Mouse (Mus musculus): ENCODE data around the gene Prss35. TPM values are rescaled to one million over a fixed set of nuclear protein-coding genes. Genes with fewer than 3 reads are reported as not detected.

The Prss35 gene
- total RNA-seq, 1 experiment = 9.4 TPM

DNA sequence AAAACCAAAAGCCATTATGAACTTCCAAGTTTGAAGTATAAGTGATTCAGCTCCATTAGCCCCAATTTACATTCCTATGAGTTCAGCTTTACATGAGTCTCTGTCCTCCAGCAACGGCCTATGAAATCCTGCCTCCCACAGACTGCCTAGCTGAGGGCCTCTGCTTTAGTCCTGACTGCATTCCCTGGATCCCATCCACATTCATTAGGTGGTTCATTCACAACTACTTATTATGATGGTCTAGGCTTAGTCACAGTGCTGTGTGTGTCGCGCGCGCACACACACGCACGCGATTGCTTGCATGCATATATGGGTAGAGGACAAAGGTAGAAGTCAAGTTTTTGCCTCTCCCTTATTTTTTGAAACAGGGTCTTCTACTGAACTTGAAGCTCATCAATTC is 4.6 kb upstream of the Prss35 start:
- in situ Hi-C loops (cut with MboI; ENCODE audit: low sequenced_read_pairs in 2 of 2, unreplicated experiment in 2 of 2) = no loop called here
- Histone ChIP-seq H3K36me3 (ENCODE audit: control insufficient read depth, insufficient read depth, low read length, poor library complexity, severe bottlenecking) (no peaks in the 10 kb centered on the region), H3K4me1 (ENCODE audit: control insufficient read depth in 2 of 2, insufficient read depth in 2 of 2, low read length in 2 of 2, poor library complexity in 1 of 2) (peaks cover 14 to 18% of the 10 kb centered on the region in 2 experiments), H3K4me3 (ENCODE audit: insufficient read depth in 1 of 2, low read depth in 1 of 2, low read length in 2 of 2, poor library complexity in 1 of 2, severe bottlenecking in 1 of 2) (no peak overlapping the region), H3K9me3 (ENCODE audit: control insufficient read depth, insufficient read depth, low read depth, low read length) (no peaks in the 10 kb centered on the region), H3K9ac (ENCODE audit: insufficient read depth, low read depth, low read length, poor library complexity, severe bottlenecking) (no peak overlapping the region), H3K27ac (ENCODE audit: insufficient read depth, low read depth, low read length, poor library complexity, severe bottlenecking) (no peak overlapping the region)
- TF ChIP-seq ZNF384 (IDR thresholded peaks at IDR 0.05; ENCODE audit: low read depth, low read length) = no peak
- no peak for TF ChIP-seq HCFC1 (IDR thresholded peaks at IDR 0.05; ENCODE audit: borderline replicate concordance, insufficient read depth, low read length)
- DNase-seq (ENCODE audit: low read depth, low spot score) = no peak

GRCm38 (mm10) chr9:86739971-86740370 is 3.5 kb upstream of the Prss35 start:
- TF ChIP-seq MAFK (IDR thresholded peaks at IDR 0.05; ENCODE audit: insufficient read depth, low read depth, low read length) = no peak
- TF ChIP-seq ZNF384 (IDR thresholded peaks at IDR 0.05; ENCODE audit: low read depth, low read length) = no peak
- no peak for TF ChIP-seq HCFC1 (IDR thresholded peaks at IDR 0.05; ENCODE audit: borderline replicate concordance, insufficient read depth, low read length)
- no peak for TF ChIP-seq CHD2 (IDR thresholded peaks at IDR 0.05; ENCODE audit: low read depth, low read length)
- TF ChIP-seq ZC3H11A (IDR thresholded peaks at IDR 0.05; ENCODE audit: borderline replicate concordance, low read depth, low read length) = no peak
- no peak overlapping the region; the same call in 1 of the 2 replicates for H3K27ac ChIP-seq (ENCODE audit: insufficient read depth, low read depth, low read length, poor library complexity, severe bottlenecking)
- H3K4me3 ChIP-seq (ENCODE audit: insufficient read depth in 1 of 2, low read depth in 1 of 2, low read length in 2 of 2, poor library complexity in 1 of 2, severe bottlenecking in 1 of 2) = no peak overlapping the region
- in situ Hi-C loops (cut with MboI; ENCODE audit: low sequenced_read_pairs in 2 of 2, unreplicated experiment in 2 of 2) = loop anchor here in 1 of 2 experiments (10.0 kb wide), 2 partner anchors 85 to 145 kb away; no protein-coding TSS in a partner anchor
- no peaks in the 10 kb centered on the region for H3K9me3 ChIP-seq (ENCODE audit: control insufficient read depth, insufficient read depth, low read depth, low read length)
- no peaks in the 10 kb centered on the region for H3K36me3 ChIP-seq (ENCODE audit: control insufficient read depth, insufficient read depth, low read length, poor library complexity, severe bottlenecking)
- H3K4me1 ChIP-seq (ENCODE audit: control insufficient read depth in 2 of 2, insufficient read depth in 2 of 2, low read length in 2 of 2, poor library complexity in 1 of 2) = peaks cover 14 to 18% of the 10 kb centered on the region in 2 experiments
- DNase-seq (ENCODE audit: low read depth, low spot score) = peak; percentile 71
- no peak overlapping the region for H3K9ac ChIP-seq (ENCODE audit: insufficient read depth, low read depth, low read length, poor library complexity, severe bottlenecking)

DNA sequence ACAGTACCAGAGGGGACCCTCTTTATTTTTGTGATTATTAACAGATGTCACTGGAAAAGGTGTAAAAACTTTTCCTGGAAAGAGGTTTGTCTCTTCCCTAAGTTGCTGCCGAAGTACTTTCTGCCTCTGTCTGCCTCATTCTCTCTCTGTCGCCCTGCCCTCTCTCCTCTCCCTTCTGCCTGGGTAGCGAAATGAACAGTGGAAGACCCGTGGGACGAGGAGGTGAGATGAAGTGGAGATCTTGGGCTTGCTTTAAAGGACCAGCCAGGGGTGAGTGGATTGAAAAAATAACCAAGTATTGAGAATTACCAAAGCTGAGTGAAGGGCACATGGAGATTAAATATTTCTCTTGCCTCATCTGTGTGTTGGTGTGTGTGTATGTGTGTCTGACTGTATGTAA is 592 bp downstream of the Prss35 start:
- peak overlapping the region in 1 of 2 experiments; percentile 50; a peak in 1 of 4 replicates for H3K4me3 ChIP-seq (ENCODE audit: insufficient read depth in 1 of 2, low read depth in 1 of 2, low read length in 2 of 2, poor library complexity in 1 of 2, severe bottlenecking in 1 of 2)
- TF ChIP-seq ZC3H11A (IDR thresholded peaks at IDR 0.05; ENCODE audit: borderline replicate concordance, low read depth, low read length) (no peak), ZNF384 (IDR thresholded peaks at IDR 0.05; ENCODE audit: low read depth, low read length) (no peak), HCFC1 (IDR thresholded peaks at IDR 0.05; ENCODE audit: borderline replicate concordance, insufficient read depth, low read length) (no peak), MAFK (IDR thresholded peaks at IDR 0.05; ENCODE audit: insufficient read depth, low read depth, low read length) (no peak), CHD2 (IDR thresholded peaks at IDR 0.05; ENCODE audit: low read depth, low read length) (no peak)

DNA sequence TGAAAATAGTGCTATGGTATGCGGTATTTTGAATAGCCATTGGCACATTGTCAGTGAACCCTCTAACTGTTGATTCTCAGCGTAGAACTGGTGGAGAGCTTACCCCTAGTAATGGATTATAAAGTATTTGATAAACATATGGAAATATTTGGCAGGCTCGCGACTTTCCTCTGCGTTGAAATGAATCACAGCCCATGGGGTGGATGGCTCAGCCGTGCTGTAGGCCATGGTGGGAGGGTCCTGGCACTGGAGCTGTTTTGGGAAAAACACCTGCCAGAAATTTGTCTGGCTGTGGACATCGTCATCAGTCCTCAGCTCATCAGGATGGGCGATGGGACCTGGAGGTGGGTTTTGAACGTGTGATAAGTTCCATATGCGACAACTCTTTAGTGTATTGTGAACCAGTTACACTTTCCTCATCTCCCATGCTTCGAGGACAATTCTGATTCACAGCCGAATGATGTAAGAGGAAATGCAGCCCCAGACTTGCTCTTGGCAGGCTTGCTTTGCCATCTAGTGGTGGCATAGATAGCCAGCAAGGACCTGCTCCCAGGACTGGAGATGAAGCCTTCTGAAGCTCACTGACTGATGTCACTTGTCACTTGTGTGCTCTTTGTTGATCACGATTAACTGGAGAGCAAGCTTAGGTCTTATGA is 2.6 kb downstream of the Prss35 start:
- H3K4me3 ChIP-seq (ENCODE audit: insufficient read depth in 1 of 2, low read depth in 1 of 2, low read length in 2 of 2, poor library complexity in 1 of 2, severe bottlenecking in 1 of 2) = no peak overlapping the region
- no peaks in the 10 kb centered on the region for H3K9me3 ChIP-seq (ENCODE audit: control insufficient read depth, insufficient read depth, low read depth, low read length)
- peaks cover 0 to 7% of the 10 kb centered on the region in 2 experiments; a peak in 1 of 4 replicates for H3K4me1 ChIP-seq (ENCODE audit: control insufficient read depth in 2 of 2, insufficient read depth in 2 of 2, low read length in 2 of 2, poor library complexity in 1 of 2)
- peak overlapping the region; percentile 14 for H3K9ac ChIP-seq (ENCODE audit: insufficient read depth, low read depth, low read length, poor library complexity, severe bottlenecking)
- TF ChIP-seq ZC3H11A (IDR thresholded peaks at IDR 0.05; ENCODE audit: borderline replicate concordance, low read depth, low read length) (peak; percentile 85), MAFK (IDR thresholded peaks at IDR 0.05; ENCODE audit: insufficient read depth, low read depth, low read length) (no peak), HCFC1 (IDR thresholded peaks at IDR 0.05; ENCODE audit: borderline replicate concordance, insufficient read depth, low read length) (no peak)
- DNase-seq (ENCODE audit: low read depth, low spot score) = peak; percentile 65
- no peak overlapping the region for H3K27ac ChIP-seq (ENCODE audit: insufficient read depth, low read depth, low read length, poor library complexity, severe bottlenecking)
- no peaks in the 10 kb centered on the region for H3K36me3 ChIP-seq (ENCODE audit: control insufficient read depth, insufficient read depth, low read length, poor library complexity, severe bottlenecking)
- in situ Hi-C loops (cut with MboI; ENCODE audit: low sequenced_read_pairs in 2 of 2, unreplicated experiment in 2 of 2) = loop anchor here in 1 of 2 experiments (10.0 kb wide), 2 partner anchors 91 to 151 kb away; no protein-coding TSS in a partner anchor

More for the DNA sequence above, 592 bp downstream of the Prss35 start:
- no peaks in the 10 kb centered on the region for H3K36me3 ChIP-seq (ENCODE audit: control insufficient read depth, insufficient read depth, low read length, poor library complexity, severe bottlenecking)
- H3K9ac ChIP-seq (ENCODE audit: insufficient read depth, low read depth, low read length, poor library complexity, severe bottlenecking) = no peak overlapping the region; the same call in 1 of the 2 replicates
- no peak overlapping the region for H3K27ac ChIP-seq (ENCODE audit: insufficient read depth, low read depth, low read length, poor library complexity, severe bottlenecking)
- DNase-seq (ENCODE audit: low read depth, low spot score) = no peak
- peaks cover 8 to 17% of the 10 kb centered on the region in 2 experiments; a peak in 3 of 4 replicates for H3K4me1 ChIP-seq (ENCODE audit: control insufficient read depth in 2 of 2, insufficient read depth in 2 of 2, low read length in 2 of 2, poor library complexity in 1 of 2)
- in situ Hi-C loops (cut with MboI; ENCODE audit: low sequenced_read_pairs in 2 of 2, unreplicated experiment in 2 of 2) = loop anchor here in 1 of 2 experiments (10.0 kb wide), 2 partner anchors 89 to 149 kb away; no protein-coding TSS in a partner anchor
- H3K9me3 ChIP-seq (ENCODE audit: control insufficient read depth, insufficient read depth, low read depth, low read length) = no peaks in the 10 kb centered on the region

Data from ES-E14 (cell line).